In genomic region chr4:118031132-118031775, GRCm38 (mm10) we compare ENCODE assay signal across 9 mouse cellular contexts.
DNase-seq lines count a peak whose midpoint lies in the region; ATAC-seq and TF ChIP-seq lines count a peak whose summit lies in the region.
"Had no signal": no experiment of that assay in that cellular context is flagged by ENCODE, and none has a peak within 500 bp of the region (broad histone marks: within the 10 kb centered on the region; RNA-seq: fewer than 3 reads in every experiment).

No protein-coding gene starts in this region.

- no peak overlapping the region for H3K4me3 ChIP-seq in left cerebral cortex, adult 2 months
- H3K4me3 ChIP-seq: heart, adult 2 months had no signal

- intact Hi-C loops in left cerebral cortex, postnatal 4 days (cut with DNase I): no loop called here
- intact Hi-C loops in left cerebral cortex, adult 2 months (cut with DNase I): no loop called here

- DNase-seq in cerebellum, postnatal 10 days: peak; percentile 63
- no peak for DNase-seq in cerebellum, adult 11-12 months
- peak; percentile 27 for DNase-seq in left cerebral cortex, postnatal 4 days
- DNase-seq in left cerebral cortex, adult 2 months (ENCODE audit: extremely low spot score in 1 of 2, low spot score in 2 of 2): no peak
- DNase-seq in kidney, adult 8-10 months: peak; percentile 85 to 89
- DNase-seq in lung, postnatal 4 days: peak; percentile 62 to 70
- no peak for DNase-seq in c-Kit-positive CD71-positive TER-119-positive erythroid progenitor cells, embryonic 14.5 days (ENCODE audit: low spot score)

- H3K27ac ChIP-seq in left cerebral cortex, adult 2 months: no peak overlapping the region
- H3K27ac ChIP-seq: heart, adult 2 months had no signal

- no peak for ATAC-seq in inflammation-experienced regulatory T-cells, adult 6 months

- no peak for TF ChIP-seq CTCF in left cerebral cortex, adult 2 months (IDR thresholded peaks at IDR 0.05)

Comparison
In these comparisons a context has a peak if more than half of its experiments do, and no peak if none do; other contexts are left out.
1. DNase-seq: peak in cerebellum, postnatal 10 days (2 of 2), left cerebral cortex, postnatal 4 days (single experiment), kidney, adult 8-10 months (2 of 2) and lung, postnatal 4 days (2 of 2); none in cerebellum, adult 11-12 months (single experiment), left cerebral cortex, adult 2 months (0 of 2) and c-Kit-positive CD71-positive TER-119-positive erythroid progenitor cells, embryonic 14.5 days (single experiment).